Mouse (Mus musculus) E14TG2a.4 (cell line): ENCODE measurements around the gene Ghr.

Experiments
- H3K27me3 ChIP-seq: 2 replicates; pipeline ENCODE4 v1.6.1; 2014; ENCODE audit warnings: low read length, control low read depth; ENCODE audit not compliant: insufficient read depth
- H3K36me3 ChIP-seq: 2 replicates; pipeline ENCODE4 v1.6.1; 2014; ENCODE audit warnings: low read length, control low read depth; ENCODE audit not compliant: insufficient read depth
- H3K4me1 ChIP-seq: replicated peaks from 2 replicates; pipeline ENCODE4 v1.6.1; 2014; ENCODE audit warnings: low read depth, low read length, control low read depth
- H3K4me3 ChIP-seq: replicated peaks from 2 replicates; pipeline ENCODE4 v1.5.1; 2014; ENCODE audit warnings: mild to moderate bottlenecking, low read length
- H3K9me3 ChIP-seq: 2 replicates; pipeline ENCODE4 v1.6.1; 2014; ENCODE audit warnings: low read length, control low read depth
- CTCF ChIP-seq: conservative IDR thresholded peaks from 2 replicates; pipeline ENCODE4 v1.5.1; 2014; ENCODE audit warnings: low read length
- NANOG ChIP-seq: IDR thresholded peaks from 2 replicates; pipeline ENCODE4 v1.6.1; 2014; ENCODE audit warnings: borderline replicate concordance, low read length, mixed read lengths
- POU5F1 ChIP-seq: IDR thresholded peaks from 2 replicates; pipeline ENCODE4 v1.6.1; 2014; ENCODE audit warnings: low read length, borderline replicate concordance

Ghr gene

GRCm38 (mm10) chr15:3445285-3445909, 137.9 kb downstream of the Ghr start:
- Histone ChIP-seq H3K4me3 (no peak overlapping the region), H3K9me3 (no peaks in the 10 kb centered on the region), H3K36me3 (no peaks in the 10 kb centered on the region), H3K27me3 (no peaks in the 10 kb centered on the region), H3K4me1 (peaks cover 5% of the 10 kb centered on the region; the same call in 1 of the 2 replicates)
- TF ChIP-seq NANOG (no peak), POU5F1 (no peak), CTCF (no peak)

- peaks cover 5% of the 10 kb centered on the region; the same call in 1 of the 2 replicates for H3K4me1 ChIP-seq
- H3K36me3 ChIP-seq, result no peaks in the 10 kb centered on the region
- no peak for TF ChIP-seq CTCF
- TF ChIP-seq POU5F1, result no peak
- TF ChIP-seq NANOG, result no peak
- no peaks in the 10 kb centered on the region for H3K27me3 ChIP-seq
- H3K9me3 ChIP-seq, result no peaks in the 10 kb centered on the region
- no peak overlapping the region for H3K4me3 ChIP-seq
These were observed 138.8 kb downstream of the Ghr start for GRCm38 (mm10) chr15:3444448-3445020.

GRCm38 (mm10) chr15:3441506-3442286, 141.6 kb downstream of the Ghr start:
- TF ChIP-seq CTCF, result peak; percentile 73
- no peak for TF ChIP-seq NANOG
- no peak for TF ChIP-seq POU5F1
- no peaks in the 10 kb centered on the region for H3K36me3 ChIP-seq
- no peaks in the 10 kb centered on the region for H3K9me3 ChIP-seq
- H3K4me1 ChIP-seq, result peaks cover 5% of the 10 kb centered on the region; the same call in 1 of the 2 replicates
- no peaks in the 10 kb centered on the region for H3K27me3 ChIP-seq
- no peak overlapping the region for H3K4me3 ChIP-seq

- Histone ChIP-seq H3K27me3 (no peaks in the 10 kb centered on the region), H3K9me3 (no peaks in the 10 kb centered on the region), H3K4me3 (no peak overlapping the region), H3K36me3 (no peaks in the 10 kb centered on the region), H3K4me1 (no peaks in the 10 kb centered on the region)
- TF ChIP-seq CTCF, result no peak
- no peak for TF ChIP-seq NANOG
- TF ChIP-seq POU5F1, result no peak
These were observed 145.9 kb downstream of the Ghr start for GRCm38 (mm10) chr15:3437381-3437780.

GRCm38 (mm10) chr15:3435637-3436036, 147.7 kb downstream of the Ghr start:
- Histone ChIP-seq H3K27me3 (no peaks in the 10 kb centered on the region), H3K4me1 (no peaks in the 10 kb centered on the region), H3K36me3 (no peaks in the 10 kb centered on the region), H3K4me3 (no peak overlapping the region), H3K9me3 (no peaks in the 10 kb centered on the region)
- TF ChIP-seq CTCF, result no peak
- TF ChIP-seq NANOG, result no peak
- TF ChIP-seq POU5F1, result no peak

- TF ChIP-seq POU5F1 (no peak), NANOG (no peak), CTCF (no peak)
These were observed 148.8 kb downstream of the Ghr start for GRCm38 (mm10) chr15:3434461-3434860.

GRCm38 (mm10) chr15:3433281-3433680, 150.0 kb downstream of the Ghr start:
- Histone ChIP-seq H3K27me3 (no peaks in the 10 kb centered on the region), H3K36me3 (no peaks in the 10 kb centered on the region), H3K4me3 (no peak overlapping the region), H3K9me3 (no peaks in the 10 kb centered on the region), H3K4me1 (no peaks in the 10 kb centered on the region)
- TF ChIP-seq CTCF, result no peak
- no peak for TF ChIP-seq NANOG
- TF ChIP-seq POU5F1, result no peak

More at GRCm38 (mm10) chr15:3434461-3434860, 148.8 kb downstream of the Ghr start:
- no peaks in the 10 kb centered on the region for H3K36me3 ChIP-seq
- no peaks in the 10 kb centered on the region for H3K9me3 ChIP-seq
- no peak overlapping the region for H3K4me3 ChIP-seq
- no peaks in the 10 kb centered on the region for H3K27me3 ChIP-seq
- no peaks in the 10 kb centered on the region for H3K4me1 ChIP-seq

GRCm38 (mm10) chr15:3432823-3433222, 150.5 kb downstream of the Ghr start:
- H3K27me3 ChIP-seq, result no peaks in the 10 kb centered on the region
- H3K4me1 ChIP-seq, result no peaks in the 10 kb centered on the region
- H3K9me3 ChIP-seq, result no peaks in the 10 kb centered on the region
- TF ChIP-seq NANOG (no peak), CTCF (no peak), POU5F1 (no peak)
- H3K36me3 ChIP-seq, result no peaks in the 10 kb centered on the region
- no peak overlapping the region for H3K4me3 ChIP-seq
